Mouse (Mus musculus) embryonic facial prominence, embryonic 10.5 days (tissue): ENCODE results near the gene 1700025G04Rik. TPM values are rescaled to one million over a fixed set of nuclear protein-coding genes. Genes with fewer than 3 reads are reported as not detected.
A peak's percentile ranks its signal among the peaks of the same experiment; 100 is the strongest.

ENCODE experiments used
- DNase-seq: peaks from one replicate; pipeline ENCODE4 v3.0.0-alpha.2; 2017; ENCODE audit warnings: low spot score
- H3K27ac ChIP-seq: fragments of 300-500 bp; sonication (generic); replicated peaks from 2 replicates; pipeline ENCODE4 v1.5.1; 2016; ENCODE audit warnings: mild to moderate bottlenecking
- H3K27me3 ChIP-seq: fragments of 300-500 bp; sonication (generic); replicated peaks from 2 replicates; pipeline ENCODE4 v1.6.1; 2016; ENCODE audit warnings: low read depth, mild to moderate bottlenecking; ENCODE audit not compliant: poor library complexity, severe bottlenecking
- H3K36me3 ChIP-seq: fragments of 300-500 bp; sonication (generic); replicated peaks from 2 replicates; pipeline ENCODE4 v1.6.1; 2016; ENCODE audit warnings: mild to moderate bottlenecking, moderate library complexity
- H3K4me1 ChIP-seq: fragments of 300-500 bp; sonication (generic); 2 replicates; pipeline ENCODE4 v1.6.1; 2016
- H3K4me3 ChIP-seq: fragments of 300-500 bp; sonication (generic); 2 replicates; pipeline ENCODE4 v1.5.1; 2016; ENCODE audit warnings: mild to moderate bottlenecking, moderate library complexity
- H3K9me3 ChIP-seq: fragments of 300-500 bp; sonication (generic); 2 replicates; pipeline ENCODE4 v1.6.1; 2016; ENCODE audit warnings: mild to moderate bottlenecking
- WGBS: fragments of 180-500 bp; shearing (Covaris S2); methylation state at CpG from one replicate; pipeline ENCODE4 v1.1.7; 2016; 5-methylcytosine and 5-hydroxymethylcytosine counted together
- polyA plus RNA-seq: library from polyadenylated mRNA; unstranded; fragments of >200 nt; fragmentation: Nextera tagmentation; extraction: Ambion mirVana; gene quantifications from 2 replicates; pipeline ENCODE4 v1.2.1, GENCODE M21; 2016

Gene 1700025G04Rik
- polyA plus RNA-seq, 1 experiment from 2014 or later: 14.7 TPM

DNA sequence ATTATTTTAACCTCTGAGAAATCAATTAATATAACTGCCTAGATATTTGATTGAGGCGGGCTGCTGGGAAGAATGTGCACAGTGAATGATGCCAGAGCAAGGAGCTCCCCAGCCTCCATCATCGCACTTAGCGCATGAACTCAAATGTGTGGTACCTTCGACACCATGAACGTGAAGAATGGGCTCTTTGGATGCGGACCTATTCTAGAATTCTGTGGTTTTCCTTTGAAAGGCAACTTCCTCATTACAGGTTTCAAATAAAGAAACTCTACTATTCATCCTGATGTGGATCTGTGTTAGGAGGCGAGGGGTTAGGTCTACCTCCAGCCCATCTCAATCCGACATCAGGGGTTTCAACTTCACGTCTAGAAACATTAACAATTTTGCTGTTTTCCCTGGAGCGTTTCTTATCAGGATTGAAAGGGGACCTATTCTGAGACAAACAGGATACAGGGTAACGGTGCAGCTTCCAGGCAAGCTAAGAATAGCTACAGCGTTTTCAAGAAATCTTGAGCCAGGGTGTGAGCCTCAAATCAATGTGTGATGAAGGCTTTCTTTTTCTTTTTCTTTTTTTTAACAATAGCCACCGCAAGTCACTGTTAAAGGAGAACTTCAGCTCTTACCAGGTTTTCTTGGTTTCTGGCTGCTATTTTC, 110.0 kb downstream of the 1700025G04Rik start:
- Histone ChIP-seq H3K9me3 (no peaks in the 10 kb centered on the region), H3K27ac (no peak overlapping the region), H3K4me1 (peaks cover 30% of the 10 kb centered on the region), H3K4me3 (no peak overlapping the region), H3K27me3 (no peaks in the 10 kb centered on the region), H3K36me3 (no peaks in the 10 kb centered on the region)
- 80% methylated on average over 13 of the region's 13 CpGs for WGBS
- no peak for DNase-seq

DNA sequence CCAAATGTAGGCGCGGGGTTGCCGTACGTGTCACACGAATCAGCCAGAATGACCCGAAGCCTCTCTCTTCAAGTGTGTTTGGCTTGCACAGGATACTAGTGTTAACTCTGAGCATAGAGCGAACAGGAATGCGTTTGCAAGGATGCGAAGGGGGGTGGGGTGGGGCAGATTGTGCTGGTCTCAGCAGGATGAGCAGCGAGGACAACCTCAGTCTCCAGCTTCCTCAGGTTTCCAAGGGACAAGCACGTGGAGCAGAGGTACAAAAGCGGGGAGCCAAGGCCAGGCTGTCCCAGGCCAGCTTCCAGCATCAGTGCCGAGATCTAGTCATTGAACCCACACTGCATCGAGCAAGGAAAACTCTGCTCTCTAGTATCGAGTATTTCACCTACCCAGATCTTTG, 111.2 kb downstream of the 1700025G04Rik start:
- 84% methylated on average over 15 of the region's 15 CpGs for WGBS
- Histone ChIP-seq H3K27me3 (no peaks in the 10 kb centered on the region), H3K27ac (no peak overlapping the region), H3K4me1 (peaks cover 22% of the 10 kb centered on the region), H3K4me3 (no peak overlapping the region), H3K36me3 (0 out of 2 replicates have a peak, but pooled peaks cover 4% of the 10 kb centered on the region), H3K9me3 (no peaks in the 10 kb centered on the region)
- DNase-seq: no peak

DNA sequence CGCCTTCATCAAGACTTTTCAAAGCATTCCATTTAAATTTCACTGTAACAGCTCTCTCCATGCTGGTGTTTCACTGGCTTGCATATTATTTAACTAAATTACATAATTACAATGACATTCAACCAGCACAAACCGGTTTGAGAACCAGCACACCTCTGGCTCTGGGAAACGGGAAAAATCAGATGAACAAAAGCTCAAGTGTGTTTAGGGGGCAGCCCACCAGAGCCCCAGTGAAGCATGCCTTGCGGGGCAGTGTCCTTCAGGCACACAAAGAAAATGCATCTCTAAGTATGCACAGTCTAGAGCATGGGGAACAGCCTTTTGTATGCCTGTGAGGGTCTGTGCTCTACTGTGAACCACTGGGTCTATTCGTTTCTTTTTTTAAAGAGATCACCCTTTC, 112.3 kb downstream of the 1700025G04Rik start:
- DNase-seq: no peak
- no peaks in the 10 kb centered on the region for H3K9me3 ChIP-seq
- no peaks in the 10 kb centered on the region for H3K27me3 ChIP-seq
- peak overlapping the region; percentile 66 for H3K27ac ChIP-seq
- H3K4me1 ChIP-seq: peaks cover 17% of the 10 kb centered on the region
- H3K4me3 ChIP-seq: no peak overlapping the region
- 0 out of 2 replicates have a peak, but pooled peaks cover 4% of the 10 kb centered on the region for H3K36me3 ChIP-seq
- WGBS: 55% methylated on average over 5 of the region's 5 CpGs

DNA sequence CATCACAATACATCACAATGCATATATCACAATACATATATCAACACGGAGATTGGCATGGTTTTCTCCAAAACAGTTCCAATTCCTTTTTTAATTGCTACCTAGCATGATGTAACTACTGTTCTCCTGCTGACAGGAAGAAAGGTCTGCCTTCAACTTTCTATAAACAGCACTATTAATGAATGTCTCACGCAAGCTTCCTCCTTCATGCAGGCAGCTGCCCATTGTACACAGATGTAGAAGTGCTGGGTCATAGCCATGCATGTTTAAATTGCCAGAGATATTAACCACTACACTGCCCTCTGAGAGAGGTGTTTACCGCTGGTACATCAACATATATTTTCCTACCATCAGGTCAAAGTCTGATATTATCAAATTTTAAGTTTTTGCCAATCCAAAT, 113.1 kb downstream of the 1700025G04Rik start:
- Histone ChIP-seq H3K9me3 (no peaks in the 10 kb centered on the region), H3K27ac (no peak overlapping the region), H3K27me3 (no peaks in the 10 kb centered on the region), H3K4me3 (no peak overlapping the region), H3K4me1 (peaks cover 17% of the 10 kb centered on the region), H3K36me3 (0 out of 2 replicates have a peak, but pooled peaks cover 4% of the 10 kb centered on the region)
- 90% methylated on average over 3 of the region's 3 CpGs for WGBS
- DNase-seq: no peak

DNA sequence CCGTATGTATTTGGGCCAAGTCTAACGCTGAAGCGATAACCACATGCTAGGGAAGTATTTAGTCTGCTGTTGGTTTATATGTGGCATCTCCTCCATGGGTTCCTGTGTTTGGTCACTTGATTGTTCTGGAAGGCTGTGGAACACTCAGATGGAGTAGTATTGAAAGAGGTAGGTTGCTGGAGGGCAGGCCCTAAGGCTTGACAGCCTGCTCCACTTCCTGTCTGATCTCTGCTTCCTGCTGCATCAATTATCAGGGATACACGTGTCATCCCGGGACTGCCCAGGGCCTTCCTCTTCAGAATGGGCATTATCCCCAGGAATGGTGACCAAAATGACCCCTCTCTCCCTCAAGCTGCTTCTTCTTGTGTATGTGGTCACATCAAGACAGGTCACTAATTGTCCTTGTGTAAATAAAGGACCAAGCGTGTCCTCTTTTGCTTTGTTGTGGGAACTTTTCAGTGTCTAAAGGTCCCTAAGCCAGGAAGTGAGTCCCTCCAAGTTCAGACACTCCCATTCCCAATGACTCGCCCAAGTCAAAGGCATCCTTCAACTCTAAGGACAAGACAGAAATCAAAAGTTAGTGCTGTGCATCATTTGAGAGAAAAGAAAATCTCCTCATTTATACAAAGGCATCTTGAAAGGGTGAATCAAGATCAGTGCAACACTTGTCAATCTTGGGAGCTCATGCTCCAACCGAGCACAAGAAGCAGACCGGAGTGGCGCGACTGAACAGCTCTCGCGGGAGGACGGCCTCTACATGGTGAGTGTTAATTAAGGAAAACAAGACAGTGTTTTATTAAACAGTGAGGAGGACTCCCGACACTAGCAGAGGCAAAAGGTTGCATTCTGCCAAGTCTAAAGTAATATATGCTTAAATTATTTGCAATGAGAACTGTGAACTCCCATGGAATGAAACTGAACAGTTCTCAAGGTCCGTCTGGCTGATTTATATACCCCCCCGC, 114.2 kb downstream of the 1700025G04Rik start:
- Histone ChIP-seq H3K36me3 (0 out of 2 replicates have a peak, but pooled peaks cover 4% of the 10 kb centered on the region), H3K4me1 (peaks cover 17% of the 10 kb centered on the region), H3K9me3 (no peaks in the 10 kb centered on the region), H3K27me3 (no peaks in the 10 kb centered on the region), H3K4me3 (no peak overlapping the region), H3K27ac (no peak overlapping the region)
- no peak for DNase-seq
- 82% methylated on average over 17 of the region's 17 CpGs for WGBS

DNA sequence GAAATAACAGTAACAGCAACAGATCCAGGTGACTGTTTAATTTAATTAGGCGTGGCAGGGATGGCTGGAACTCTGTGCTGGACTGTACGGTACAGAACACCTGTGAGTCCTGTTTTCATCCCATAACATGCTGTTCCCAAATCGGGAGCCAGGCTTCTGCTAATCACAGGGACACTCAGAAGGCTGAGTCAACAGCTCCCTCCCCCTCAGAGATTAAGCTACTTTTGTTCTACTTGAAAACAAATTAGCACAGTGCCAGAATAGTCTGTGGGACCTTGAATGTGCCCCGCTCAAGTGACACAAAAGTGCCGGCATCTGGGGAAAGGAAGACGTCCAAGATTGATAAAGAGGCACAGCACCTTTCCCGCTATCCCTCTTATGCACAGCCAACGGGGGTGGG, 115.0 kb downstream of the 1700025G04Rik start:
- no peak for DNase-seq
- WGBS: 73% methylated on average over 8 of the region's 8 CpGs
- Histone ChIP-seq H3K27me3 (no peaks in the 10 kb centered on the region), H3K4me3 (no peak overlapping the region), H3K36me3 (0 out of 2 replicates have a peak, but pooled peaks cover 4% of the 10 kb centered on the region), H3K27ac (no peak overlapping the region), H3K9me3 (no peaks in the 10 kb centered on the region), H3K4me1 (peaks cover 21% of the 10 kb centered on the region)

DNA sequence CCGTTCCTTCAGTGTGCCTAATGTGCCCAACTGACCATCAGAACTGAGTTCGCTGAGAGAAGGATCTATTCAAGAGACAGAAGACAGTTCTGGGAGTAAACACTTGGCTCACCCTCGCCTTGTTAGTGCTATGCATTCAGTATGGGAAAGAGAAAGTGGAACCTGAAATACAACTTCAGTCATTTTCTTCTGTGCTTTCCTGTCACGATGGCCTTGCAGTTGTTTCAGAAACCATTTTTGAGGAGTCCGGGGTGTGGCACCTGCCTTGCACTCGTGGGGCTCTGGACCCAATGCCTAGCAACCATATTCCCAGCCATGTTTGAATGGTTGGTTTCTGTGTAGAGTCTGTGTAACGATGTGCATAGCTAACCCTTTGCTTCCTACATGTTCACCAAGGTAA, 115.5 kb downstream of the 1700025G04Rik start:
- no peaks in the 10 kb centered on the region for H3K9me3 ChIP-seq
- no peak overlapping the region for H3K4me3 ChIP-seq
- H3K4me1 ChIP-seq: peaks cover 24% of the 10 kb centered on the region
- no peak for DNase-seq
- H3K36me3 ChIP-seq: 0 out of 2 replicates have a peak, but pooled peaks cover 4% of the 10 kb centered on the region
- H3K27ac ChIP-seq: no peak overlapping the region
- 94% methylated on average over 7 of the region's 7 CpGs for WGBS
- no peaks in the 10 kb centered on the region for H3K27me3 ChIP-seq

DNA sequence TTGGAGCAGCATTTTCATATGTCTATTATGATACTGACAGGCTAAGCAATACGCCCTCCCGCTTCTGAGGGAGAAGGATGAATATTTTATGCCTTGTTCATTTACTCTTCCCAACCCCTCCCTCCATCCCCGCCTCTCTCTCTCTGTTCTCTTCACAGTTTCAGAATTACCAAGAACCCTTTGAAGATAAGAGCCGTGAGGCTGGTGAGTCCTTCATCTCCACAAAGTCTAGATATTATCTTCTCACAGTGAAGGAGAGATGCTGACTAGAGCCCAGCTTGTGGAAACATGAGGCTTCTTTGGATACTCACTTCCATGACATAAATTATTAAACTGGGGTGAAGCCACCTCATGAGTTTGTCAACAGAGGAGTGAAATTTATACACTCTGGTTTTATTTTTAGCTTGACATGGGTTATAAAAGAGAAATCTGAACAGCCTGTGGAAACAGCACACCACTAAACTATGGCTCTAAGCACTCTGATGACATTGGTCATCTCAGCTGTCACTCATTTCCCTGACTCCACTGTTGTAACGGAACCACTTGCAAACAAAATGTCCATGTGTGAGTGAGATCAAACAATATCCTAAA, 116.7 kb downstream of the 1700025G04Rik start:
- no peak for DNase-seq
- Histone ChIP-seq H3K9me3 (no peaks in the 10 kb centered on the region), H3K27me3 (no peaks in the 10 kb centered on the region), H3K4me1 (peaks cover 19% of the 10 kb centered on the region), H3K36me3 (0 out of 2 replicates have a peak, but pooled peaks cover 4% of the 10 kb centered on the region), H3K4me3 (no peak overlapping the region), H3K27ac (no peak overlapping the region)
- 92% methylated on average over 5 of the region's 5 CpGs for WGBS

DNA sequence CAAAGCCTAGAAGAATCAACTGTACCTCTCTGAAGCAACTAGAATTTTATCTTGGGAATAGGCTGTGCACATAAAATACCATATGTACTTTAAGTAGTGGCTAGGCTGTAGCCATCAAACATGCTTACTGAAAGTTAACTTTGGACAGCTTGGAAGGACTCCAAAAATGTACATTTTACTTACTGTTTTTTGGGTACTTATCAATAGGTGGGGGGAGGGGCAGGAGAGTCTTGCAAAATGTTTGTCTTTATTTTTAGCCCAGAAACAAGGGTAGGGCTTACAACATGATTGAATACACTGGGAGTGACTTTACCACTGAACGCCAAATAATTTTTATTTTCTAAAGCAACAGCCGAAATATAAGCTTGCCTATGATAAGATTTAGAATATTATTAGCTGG, 118.3 kb downstream of the 1700025G04Rik start:
- Histone ChIP-seq H3K36me3 (0 out of 2 replicates have a peak, but pooled peaks cover 4% of the 10 kb centered on the region), H3K4me1 (peaks cover 13% of the 10 kb centered on the region), H3K27me3 (no peaks in the 10 kb centered on the region), H3K9me3 (no peaks in the 10 kb centered on the region), H3K27ac (no peak overlapping the region), H3K4me3 (no peak overlapping the region)
- no peak for DNase-seq
- WGBS: 92% methylated on average over 2 of the region's 2 CpGs

DNA sequence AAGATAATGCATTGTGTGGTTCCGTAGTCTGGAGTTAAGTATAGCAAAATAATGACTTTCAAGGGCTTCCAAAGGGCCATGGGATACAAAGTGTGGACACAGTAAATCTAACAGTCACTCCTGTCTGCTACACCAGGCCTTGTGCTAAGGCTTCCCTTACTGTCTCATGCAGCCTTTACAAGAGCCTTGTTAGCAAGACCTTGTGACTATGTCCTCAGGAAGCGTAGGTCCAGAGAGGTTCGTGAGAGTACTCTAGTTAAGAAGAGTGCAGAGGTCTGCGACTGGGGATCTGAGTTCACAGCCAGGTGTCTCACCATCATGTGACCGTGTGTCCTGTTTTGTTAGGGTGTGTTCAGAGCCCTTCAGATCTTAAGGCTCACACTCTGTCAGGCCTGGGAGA, 121.8 kb downstream of the 1700025G04Rik start:
- no peaks in the 10 kb centered on the region for H3K27me3 ChIP-seq
- H3K4me3 ChIP-seq: no peak overlapping the region
- whole genome bisulfite sequencing: 92% methylated on average over 5 of the region's 5 CpGs
- H3K4me1 ChIP-seq: peaks cover 13% of the 10 kb centered on the region
- no peaks in the 10 kb centered on the region for H3K9me3 ChIP-seq
- no peak for DNase-seq
- H3K36me3 ChIP-seq: no peaks in the 10 kb centered on the region
- H3K27ac ChIP-seq: no peak overlapping the region

DNA sequence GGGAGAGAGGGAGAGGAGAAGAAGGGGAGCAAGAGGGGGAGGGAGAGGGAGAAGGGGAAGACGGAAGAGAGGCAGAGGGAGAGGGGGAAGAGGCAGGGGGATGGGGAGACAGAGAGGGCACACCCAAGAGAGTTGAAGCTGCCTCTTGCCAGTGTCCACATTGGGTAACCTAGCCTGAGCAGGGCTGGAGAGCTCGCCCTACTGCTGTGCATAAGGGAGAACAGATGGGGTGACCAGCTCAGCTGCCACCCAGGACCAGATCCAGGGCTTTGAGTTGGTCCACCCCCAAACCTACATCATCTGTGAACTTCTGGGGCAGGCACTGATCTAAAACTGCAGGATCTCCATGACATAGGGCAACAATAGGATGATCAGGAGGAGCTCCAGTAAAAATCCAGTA, 125.1 kb downstream of the 1700025G04Rik start:
- Histone ChIP-seq H3K9me3 (no peaks in the 10 kb centered on the region), H3K4me1 (peaks cover 34% of the 10 kb centered on the region), H3K27me3 (no peaks in the 10 kb centered on the region), H3K27ac (no peak overlapping the region), H3K4me3 (no peak overlapping the region), H3K36me3 (peaks cover 8% of the 10 kb centered on the region; the same call in 1 of the 2 replicates)
- WGBS: 86% methylated on average over 2 of the region's 2 CpGs
- DNase-seq: no peak

DNA sequence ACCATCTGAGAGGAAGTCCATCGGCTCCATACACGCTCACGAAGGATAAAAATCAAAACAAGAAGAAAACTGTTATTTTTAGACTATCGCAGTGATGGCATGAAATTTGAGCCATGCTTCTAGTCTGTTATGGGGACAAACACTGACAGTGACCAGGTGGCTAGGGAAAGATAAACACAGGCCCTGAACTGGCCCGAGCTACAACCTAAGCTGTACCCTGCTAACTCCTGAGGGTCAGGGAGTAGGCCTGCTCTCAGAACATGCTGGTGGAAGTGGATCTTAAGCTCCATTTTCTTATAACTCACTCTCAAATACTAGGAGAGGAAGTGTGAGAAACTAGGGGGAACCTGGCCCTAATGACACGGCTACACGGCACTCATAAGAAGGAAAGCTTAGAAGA, 126.7 kb downstream of the 1700025G04Rik start:
- Histone ChIP-seq H3K4me1 (peaks cover 36% of the 10 kb centered on the region), H3K27ac (no peak overlapping the region), H3K27me3 (no peaks in the 10 kb centered on the region), H3K36me3 (peaks cover 8% of the 10 kb centered on the region; the same call in 1 of the 2 replicates), H3K9me3 (no peaks in the 10 kb centered on the region), H3K4me3 (no peak overlapping the region)
- 76% methylated on average over 7 of the region's 7 CpGs for WGBS
- DNase-seq: no peak
